Mouse (Mus musculus) small intestine, adult 2 months (tissue): ENCODE results near the gene BC016579. TPM values are rescaled to one million over a fixed set of nuclear protein-coding genes. Genes with fewer than 3 reads are reported as not detected.

ENCODE experiments used
- H3K27ac ChIP-seq: fragments of 200-500 bp; 2 replicates; pipeline ENCODE4 v1.5.1; 2012; ENCODE audit warnings: low read depth, low read length, control low read depth, inconsistent platforms; ENCODE audit not compliant: insufficient read depth
- H3K27me3 ChIP-seq: fragments of 200-500 bp; 2 replicates; pipeline ENCODE4 v1.6.1; 2012; ENCODE audit warnings: mild to moderate bottlenecking, moderate library complexity, low read length, inconsistent platforms; ENCODE audit not compliant: control insufficient read depth, insufficient read depth
- H3K36me3 ChIP-seq: fragments of 200-500 bp; 2 replicates; pipeline ENCODE4 v1.6.1; 2012; ENCODE audit warnings: mild to moderate bottlenecking, low read length, control low read depth, inconsistent platforms; ENCODE audit not compliant: control insufficient read depth, insufficient read depth
- H3K4me1 ChIP-seq: fragments of 200-500 bp; 2 replicates; pipeline ENCODE4 v1.6.1; 2012; ENCODE audit warnings: low read length, inconsistent platforms, mixed read lengths; ENCODE audit not compliant: control insufficient read depth, insufficient read depth, insufficient read length
- H3K4me3 ChIP-seq: fragments of 200-500 bp; 2 replicates; pipeline ENCODE4 v1.5.1; 2012; ENCODE audit warnings: low read depth, mild to moderate bottlenecking, control low read depth, inconsistent platforms, low read length, moderate library complexity
- CTCF ChIP-seq: fragments of 200-500 bp; IDR thresholded peaks from 2 replicates; pipeline ENCODE4 v1.5.1; 2012; ENCODE audit warnings: low read depth, mild to moderate bottlenecking, control low read depth, inconsistent platforms, low read length, moderate library complexity, mixed read lengths; ENCODE audit not compliant: insufficient replicate concordance, insufficient read length; ENCODE audit errors: extremely low read depth
- POLR2A ChIP-seq: fragments of 200-500 bp; IDR thresholded peaks from 2 replicates; pipeline ENCODE4 v1.6.1; 2012; ENCODE audit warnings: low read depth, mild to moderate bottlenecking, control low read depth, inconsistent platforms, low read length, moderate library complexity
- WGBS: fragments of 180-500 bp; shearing (Covaris S2); methylation state at CpG from one replicate; pipeline ENCODE4 v1.1.7; 2018; 5-methylcytosine and 5-hydroxymethylcytosine counted together
- polyA plus RNA-seq: library from polyadenylated mRNA; depleted of rRNA; stranded (reverse); fragments of >200 nt; gene quantifications from 2 replicates; pipeline ENCODE4 v1.2.3, GENCODE M21; 2012

BC016579 gene
- polyA plus RNA-seq, 1 experiment = 2.1 TPM

- TF ChIP-seq CTCF = no peak
- no peak for TF ChIP-seq POLR2A
- peaks cover 24% of the 10 kb centered on the region; the same call in 1 of the 2 replicates for H3K4me1 ChIP-seq
- no peaks in the 10 kb centered on the region for H3K36me3 ChIP-seq
- no peak overlapping the region for H3K4me3 ChIP-seq
- peak overlapping the region; percentile 85 for H3K27ac ChIP-seq
- 38% methylated on average over 1 of the region's 1 CpGs for WGBS
- H3K27me3 ChIP-seq = no peaks in the 10 kb centered on the region
Measured at GRCm38 (mm10) chr16:45658248-45658647, 4.4 kb upstream of the BC016579 start.

GRCm38 (mm10) chr16:45657574-45658159 lies 3.8 kb upstream of the BC016579 start:
- TF ChIP-seq CTCF (no peak), POLR2A (no peak)
- H3K4me1 ChIP-seq = peaks cover 21% of the 10 kb centered on the region; the same call in 1 of the 2 replicates
- H3K4me3 ChIP-seq = no peak overlapping the region
- H3K27me3 ChIP-seq = no peaks in the 10 kb centered on the region
- no peaks in the 10 kb centered on the region for H3K36me3 ChIP-seq
- WGBS = 40% methylated on average over 12 of the region's 12 CpGs
- H3K27ac ChIP-seq = peak overlapping the region; percentile 85

GRCm38 (mm10) chr16:45654465-45654864 lies 597 bp upstream of the BC016579 start:
- Histone ChIP-seq H3K27ac (peak overlapping the region; percentile 71), H3K36me3 (0 out of 2 replicates have a peak, but pooled peaks cover 2% of the 10 kb centered on the region), H3K27me3 (no peaks in the 10 kb centered on the region), H3K4me3 (no peak overlapping the region), H3K4me1 (peaks cover 17% of the 10 kb centered on the region; the same call in 1 of the 2 replicates)
- TF ChIP-seq POLR2A (no peak), CTCF (no peak)
- WGBS = 38% methylated on average over 9 of the region's 9 CpGs

GRCm38 (mm10) chr16:45653009-45653933 lies 597 bp downstream of the BC016579 start:
- Histone ChIP-seq H3K4me1 (peaks cover 10% of the 10 kb centered on the region; the same call in 1 of the 2 replicates), H3K4me3 (peak overlapping the region; percentile 82), H3K27ac (peak overlapping the region; percentile 92), H3K36me3 (peaks cover 6% of the 10 kb centered on the region; the same call in 1 of the 2 replicates), H3K27me3 (no peaks in the 10 kb centered on the region)
- WGBS = 9% methylated on average over 17 of the region's 17 CpGs
- TF ChIP-seq POLR2A (no peak), CTCF (peak; percentile 47; the same call in 1 of the 2 replicates)

- no peak overlapping the region for H3K4me3 ChIP-seq
- TF ChIP-seq POLR2A = no peak
- TF ChIP-seq CTCF = no peak
- 0 out of 2 replicates have a peak overlapping the region, but pooled peaks have one; percentile 7 for H3K27ac ChIP-seq
- WGBS = 26% methylated on average over 2 of the region's 2 CpGs
- peaks cover 4% of the 10 kb centered on the region; the same call in 1 of the 2 replicates for H3K4me1 ChIP-seq
- H3K27me3 ChIP-seq = no peaks in the 10 kb centered on the region
- H3K36me3 ChIP-seq = peaks cover 6% of the 10 kb centered on the region; the same call in 1 of the 2 replicates
Measured at GRCm38 (mm10) chr16:45651497-45651896, 2.4 kb downstream of the BC016579 start.

GRCm38 (mm10) chr16:45644380-45644779 lies 9.5 kb downstream of the BC016579 start:
- no peak for TF ChIP-seq CTCF
- TF ChIP-seq POLR2A = no peak
- H3K4me3 ChIP-seq = no peak overlapping the region
- H3K36me3 ChIP-seq = peaks cover 20% of the 10 kb centered on the region
- peaks cover 15% of the 10 kb centered on the region; the same call in 1 of the 2 replicates for H3K4me1 ChIP-seq
- H3K27me3 ChIP-seq = no peaks in the 10 kb centered on the region
- peak overlapping the region; percentile 70 for H3K27ac ChIP-seq
- WGBS = 17% methylated on average over 6 of the region's 6 CpGs
